Mouse (Mus musculus): ENCODE results near the gene Gm11214. TPM values are rescaled to one million over a fixed set of nuclear protein-coding genes. Genes with fewer than 3 reads are reported as not detected.

The Gm11214 gene
- polyA plus RNA-seq, 1 experiment from 2014 or later = not detected

DNA sequence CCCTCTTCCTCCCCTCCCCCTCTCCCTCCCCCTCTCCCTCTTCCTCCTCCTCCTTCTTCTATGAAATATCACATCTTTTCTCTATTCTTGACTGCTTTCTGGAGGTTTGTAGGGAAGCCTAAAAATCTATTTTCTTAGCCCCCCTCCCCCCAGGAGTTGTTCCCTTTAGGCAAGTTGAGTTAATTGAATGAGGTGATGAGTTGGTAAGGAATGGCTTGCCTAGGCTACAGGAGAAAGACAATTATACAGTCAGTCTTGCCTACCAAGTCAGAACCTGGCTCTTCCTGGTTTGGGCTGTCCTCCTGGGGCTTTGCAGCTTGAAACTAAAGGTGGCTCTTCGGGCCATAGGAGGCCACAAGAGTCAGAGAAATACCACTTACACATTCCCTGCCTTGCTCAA is 3.4 kb downstream of the Gm11214 start:
- Histone ChIP-seq H3K4me3 (replicated peaks) (no peak overlapping the region), H3K4me2 (no peak overlapping the region), H3K27ac (no peak overlapping the region), H3K9me3 (no peaks in the 10 kb centered on the region), H3K9ac (replicated peaks) (no peak overlapping the region), H3K4me1 (replicated peaks) (no peaks in the 10 kb centered on the region), H3K27me3 (no peaks in the 10 kb centered on the region), H3K36me3 (no peaks in the 10 kb centered on the region)
- no peak for ATAC-seq (ENCODE audit: insufficient number of reproducible peaks, insufficient read depth, low FRiP score, low TSS enrichment, low read depth)
- WGBS = 69% methylated on average over 1 of the region's 1 CpGs

DNA sequence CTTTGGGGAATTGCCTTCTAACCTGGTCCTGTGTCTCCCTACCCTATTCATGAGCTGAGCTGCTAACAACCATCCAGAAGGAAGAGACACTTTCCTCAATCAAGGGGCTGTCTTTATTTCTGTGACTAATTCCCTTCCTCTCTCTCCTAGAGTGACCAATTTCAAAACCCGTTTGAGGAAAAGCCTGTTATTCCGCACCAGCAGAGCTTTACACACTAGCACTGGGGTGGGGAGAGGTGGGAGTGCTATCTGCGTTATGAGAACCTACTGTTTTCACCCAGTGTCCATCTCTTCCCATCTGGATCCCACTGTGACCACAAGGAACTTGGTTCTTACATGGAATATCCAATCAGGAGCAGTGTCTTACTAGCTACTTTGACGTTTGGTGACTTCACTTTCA is 4.1 kb downstream of the Gm11214 start:
- no peaks in the 10 kb centered on the region for H3K27me3 ChIP-seq
- no peak overlapping the region for H3K9ac ChIP-seq (replicated peaks)
- H3K36me3 ChIP-seq = no peaks in the 10 kb centered on the region
- H3K4me2 ChIP-seq = no peak overlapping the region
- 47% methylated on average over 4 of the region's 4 CpGs for WGBS
- H3K4me1 ChIP-seq (replicated peaks) = no peaks in the 10 kb centered on the region
- no peak for ATAC-seq (ENCODE audit: insufficient number of reproducible peaks, insufficient read depth, low FRiP score, low TSS enrichment, low read depth)
- H3K4me3 ChIP-seq (replicated peaks) = no peak overlapping the region
- no peaks in the 10 kb centered on the region for H3K9me3 ChIP-seq
- H3K27ac ChIP-seq = no peak overlapping the region

DNA sequence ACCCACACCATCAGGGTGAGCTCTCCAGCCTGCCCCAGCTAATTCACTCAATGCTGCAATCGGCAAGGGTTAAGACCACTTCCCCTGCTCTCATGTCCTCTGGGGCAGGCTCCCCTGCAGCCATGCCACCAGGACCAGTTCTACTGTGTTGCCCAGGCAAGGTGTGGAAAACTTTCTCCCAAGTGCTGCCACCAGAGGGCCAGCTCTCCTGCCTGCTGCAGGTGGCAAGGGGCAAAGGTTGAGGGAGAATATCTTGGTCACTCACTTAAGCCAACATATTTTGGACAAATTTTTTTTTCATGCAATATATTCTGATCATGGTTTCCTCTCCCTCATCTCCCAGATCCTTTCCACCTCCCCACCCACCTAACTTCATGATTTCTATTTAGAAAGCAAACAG is 8.8 kb downstream of the Gm11214 start:
- Histone ChIP-seq H3K9ac (replicated peaks) (no peak overlapping the region), H3K27ac (no peak overlapping the region), H3K36me3 (no peaks in the 10 kb centered on the region), H3K4me3 (replicated peaks) (no peak overlapping the region), H3K9me3 (no peaks in the 10 kb centered on the region), H3K27me3 (no peaks in the 10 kb centered on the region), H3K4me2 (no peak overlapping the region), H3K4me1 (replicated peaks) (no peaks in the 10 kb centered on the region)
- 71% methylated on average over 1 of the region's 1 CpGs for WGBS
- no peak for ATAC-seq (ENCODE audit: insufficient number of reproducible peaks, insufficient read depth, low FRiP score, low TSS enrichment, low read depth)

DNA sequence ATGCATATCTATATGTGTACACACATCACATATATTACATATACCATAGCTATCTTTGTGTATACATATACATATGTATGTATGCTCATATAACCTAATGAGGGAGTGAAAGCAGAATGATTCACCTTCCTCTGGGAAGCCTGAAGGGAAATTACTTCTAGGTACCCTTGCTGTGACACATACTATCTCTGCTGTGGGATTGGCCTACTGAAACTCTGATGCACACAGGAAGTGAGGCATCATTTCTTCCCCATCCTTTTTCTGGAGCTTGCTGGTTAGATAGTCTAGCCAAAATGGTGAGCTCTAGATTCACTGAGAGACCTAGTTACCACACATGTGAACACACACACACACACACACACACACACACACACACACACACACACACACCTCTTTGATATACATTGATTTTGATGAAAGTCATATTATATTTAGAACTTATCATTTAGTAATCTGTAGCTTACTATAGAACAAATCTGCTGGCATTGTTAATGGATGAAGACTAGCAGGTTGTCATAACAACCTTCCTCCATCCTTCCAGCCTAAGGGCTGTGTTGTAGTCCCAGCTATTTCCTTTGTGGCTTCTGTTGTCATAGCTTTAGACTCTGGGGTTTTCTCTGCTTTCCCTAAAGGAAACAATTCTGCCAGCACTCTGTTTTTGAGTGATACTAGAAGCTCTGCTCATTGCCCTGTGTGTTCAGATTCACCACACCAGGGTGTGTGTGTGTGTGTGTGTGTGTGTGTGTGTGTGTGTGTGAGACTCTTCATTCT is 19.0 kb downstream of the Gm11214 start:
- H3K4me2 ChIP-seq = no peak overlapping the region
- H3K9ac ChIP-seq (replicated peaks) = no peak overlapping the region
- H3K4me3 ChIP-seq (replicated peaks) = no peak overlapping the region
- H3K27me3 ChIP-seq = no peaks in the 10 kb centered on the region
- no peaks in the 10 kb centered on the region for H3K36me3 ChIP-seq
- H3K4me1 ChIP-seq (replicated peaks) = no peaks in the 10 kb centered on the region
- H3K27ac ChIP-seq = no peak overlapping the region
- H3K9me3 ChIP-seq = no peaks in the 10 kb centered on the region
- no peak for ATAC-seq (ENCODE audit: insufficient number of reproducible peaks, insufficient read depth, low FRiP score, low TSS enrichment, low read depth)

DNA sequence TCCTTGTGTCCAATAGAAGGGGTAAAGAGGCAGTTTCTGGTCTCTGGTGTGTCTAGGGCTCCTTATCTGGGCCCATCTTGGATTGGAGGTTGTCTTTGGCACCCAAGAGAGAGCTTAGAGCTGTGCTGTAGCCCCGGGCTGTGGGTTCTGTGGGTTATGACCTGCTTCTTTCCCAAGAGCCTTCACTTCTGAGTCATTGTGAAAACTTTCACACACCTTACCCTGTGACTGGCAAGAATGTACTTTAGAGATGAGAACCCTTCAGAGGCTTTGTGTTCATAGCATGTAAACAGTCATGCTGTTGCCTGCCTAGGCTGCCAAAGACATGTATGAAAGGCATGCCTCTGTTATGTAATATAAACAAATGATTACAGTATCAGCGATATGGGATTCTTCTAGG is 23.3 kb downstream of the Gm11214 start:
- ATAC-seq (ENCODE audit: insufficient number of reproducible peaks, insufficient read depth, low FRiP score, low TSS enrichment, low read depth) = no peak
- no peak overlapping the region for H3K4me3 ChIP-seq (replicated peaks)
- no peak overlapping the region for H3K9ac ChIP-seq (replicated peaks)
- no peaks in the 10 kb centered on the region for H3K27me3 ChIP-seq
- no peak overlapping the region for H3K4me2 ChIP-seq
- H3K27ac ChIP-seq = no peak overlapping the region
- no peaks in the 10 kb centered on the region for H3K4me1 ChIP-seq (replicated peaks)
- no peaks in the 10 kb centered on the region for H3K36me3 ChIP-seq
- 86% methylated on average over 2 of the region's 2 CpGs for WGBS
- no peaks in the 10 kb centered on the region for H3K9me3 ChIP-seq

DNA sequence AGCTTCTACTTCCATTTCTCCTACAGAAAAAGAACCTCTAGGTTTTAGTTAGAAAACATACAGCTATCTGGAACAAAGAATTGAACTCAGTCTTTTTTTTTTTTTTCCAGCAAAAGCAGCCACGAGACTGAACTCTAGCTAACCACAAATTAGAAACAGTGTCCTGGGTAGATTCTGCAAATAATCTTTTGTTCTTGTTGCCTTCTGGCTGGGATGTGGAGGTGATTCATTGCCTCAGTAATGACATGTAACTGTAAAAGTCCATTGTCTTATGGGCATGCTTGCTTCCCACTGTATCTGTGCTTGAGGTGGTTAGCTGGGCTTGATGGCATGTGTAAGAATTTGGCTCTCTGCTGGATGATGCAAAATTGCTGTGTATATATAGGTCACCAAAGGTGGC is 24.6 kb downstream of the Gm11214 start:
- Histone ChIP-seq H3K4me1 (replicated peaks) (no peaks in the 10 kb centered on the region), H3K4me3 (replicated peaks) (no peak overlapping the region), H3K9me3 (no peaks in the 10 kb centered on the region), H3K27me3 (no peaks in the 10 kb centered on the region), H3K27ac (no peak overlapping the region), H3K4me2 (no peak overlapping the region), H3K9ac (replicated peaks) (no peak overlapping the region), H3K36me3 (no peaks in the 10 kb centered on the region)
- 33% methylated on average over 1 of the region's 1 CpGs for WGBS
- no peak for ATAC-seq (ENCODE audit: insufficient number of reproducible peaks, insufficient read depth, low FRiP score, low TSS enrichment, low read depth)

DNA sequence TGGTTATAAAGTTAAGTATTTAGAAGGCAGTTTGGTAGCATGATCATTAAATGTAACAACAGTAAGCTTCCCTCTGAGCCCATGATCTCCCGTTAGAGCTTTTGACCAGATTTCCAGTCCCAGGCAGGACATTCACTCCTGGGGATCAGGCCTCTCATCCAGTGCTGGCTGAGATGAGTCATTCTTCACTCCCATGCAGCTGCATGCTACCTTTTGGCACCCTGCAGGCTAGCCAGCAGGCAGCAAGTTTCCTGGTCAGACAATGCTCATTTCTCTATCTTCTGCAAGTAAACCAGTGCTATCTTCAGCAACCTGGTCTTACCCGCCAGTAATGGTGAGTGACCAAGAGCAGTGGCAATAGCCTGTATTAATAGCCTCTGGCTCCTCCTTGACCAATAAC is 30.0 kb downstream of the Gm11214 start:
- ATAC-seq (ENCODE audit: insufficient number of reproducible peaks, insufficient read depth, low FRiP score, low TSS enrichment, low read depth) = no peak
- Histone ChIP-seq H3K36me3 (no peaks in the 10 kb centered on the region), H3K9me3 (no peaks in the 10 kb centered on the region), H3K9ac (replicated peaks) (no peak overlapping the region), H3K4me2 (no peak overlapping the region), H3K4me3 (replicated peaks) (no peak overlapping the region), H3K4me1 (replicated peaks) (no peaks in the 10 kb centered on the region), H3K27ac (no peak overlapping the region), H3K27me3 (no peaks in the 10 kb centered on the region)
- 81% methylated on average over 2 of the region's 2 CpGs for WGBS

DNA sequence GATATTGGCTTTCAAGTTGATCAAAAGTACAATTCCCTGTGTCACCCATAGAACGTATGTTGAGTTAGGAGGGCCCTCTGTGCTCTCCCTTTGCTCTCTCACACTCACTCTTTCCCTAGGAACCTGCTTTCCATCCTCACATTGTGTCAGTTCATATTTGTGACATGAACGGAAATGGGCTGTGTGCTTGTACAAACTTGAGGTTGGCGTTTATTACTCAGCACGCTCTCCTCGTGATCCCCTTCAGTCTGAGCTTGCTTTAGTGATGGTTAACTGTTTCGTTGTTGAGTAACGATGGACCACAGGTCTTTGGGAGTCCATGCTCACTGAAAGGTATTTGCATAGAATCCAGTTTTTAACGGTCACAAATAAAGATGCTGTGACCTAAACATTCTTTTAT is 36.1 kb downstream of the Gm11214 start:
- WGBS = 79% methylated on average over 8 of the region's 8 CpGs
- Histone ChIP-seq H3K9ac (replicated peaks) (no peak overlapping the region), H3K27me3 (no peaks in the 10 kb centered on the region), H3K9me3 (no peaks in the 10 kb centered on the region), H3K4me2 (no peak overlapping the region), H3K4me3 (replicated peaks) (no peak overlapping the region), H3K27ac (no peak overlapping the region), H3K36me3 (no peaks in the 10 kb centered on the region), H3K4me1 (replicated peaks) (no peaks in the 10 kb centered on the region)
- ATAC-seq (ENCODE audit: insufficient number of reproducible peaks, insufficient read depth, low FRiP score, low TSS enrichment, low read depth) = no peak

DNA sequence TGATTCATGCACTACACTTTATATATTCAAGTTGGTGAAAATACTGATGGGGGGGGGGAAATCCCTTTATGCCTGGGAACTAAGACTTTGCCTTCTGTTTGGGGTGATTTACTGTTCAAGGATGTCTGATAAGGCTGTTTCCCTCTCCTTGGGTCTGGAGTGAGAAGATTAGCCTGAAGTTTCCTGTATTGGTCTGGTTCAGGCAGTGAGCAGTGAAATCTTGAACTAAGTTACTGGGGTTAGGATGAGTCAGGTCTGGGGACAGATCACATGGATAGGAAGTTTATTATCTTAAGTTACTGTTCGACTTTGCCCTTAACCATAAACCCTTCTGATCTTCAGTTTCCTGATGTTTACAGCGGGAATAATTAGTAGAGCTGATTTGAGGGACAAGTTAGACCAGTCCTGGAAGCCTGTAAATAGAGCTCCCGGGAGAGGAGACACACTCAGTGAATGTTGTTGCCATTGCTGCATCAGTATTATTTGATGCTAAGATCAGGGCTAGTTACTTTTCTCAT is 37.6 kb downstream of the Gm11214 start:
- ATAC-seq (ENCODE audit: insufficient number of reproducible peaks, insufficient read depth, low FRiP score, low TSS enrichment, low read depth) = no peak
- Histone ChIP-seq H3K4me1 (replicated peaks) (no peaks in the 10 kb centered on the region), H3K36me3 (no peaks in the 10 kb centered on the region), H3K9me3 (no peaks in the 10 kb centered on the region), H3K4me3 (replicated peaks) (no peak overlapping the region), H3K27me3 (no peaks in the 10 kb centered on the region), H3K9ac (replicated peaks) (no peak overlapping the region), H3K4me2 (no peak overlapping the region), H3K27ac (no peak overlapping the region)
- 49% methylated on average over 3 of the region's 3 CpGs for WGBS

DNA sequence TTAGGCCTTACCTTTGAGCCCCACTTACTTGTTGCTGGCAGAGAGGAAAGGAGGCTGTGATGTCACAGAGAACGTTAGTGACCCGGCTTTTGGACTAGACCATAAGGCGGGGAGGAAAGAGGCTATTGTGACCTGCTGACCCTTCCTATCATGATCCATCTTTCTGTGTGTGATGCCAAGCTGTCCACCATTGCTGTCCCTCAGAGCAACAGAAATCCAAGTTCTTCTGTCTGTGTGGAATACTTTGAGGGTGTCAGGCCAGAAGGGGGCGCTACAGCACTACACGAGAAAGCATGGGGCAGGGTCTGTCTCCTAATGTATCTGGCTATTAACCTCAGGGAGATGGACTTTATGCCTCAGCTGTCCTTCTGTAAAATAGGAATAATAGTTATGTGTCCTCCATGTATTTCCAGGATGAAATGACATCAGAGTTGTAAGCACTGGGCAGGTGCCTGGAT is 40.8 kb downstream of the Gm11214 start, which contains the start of gene Tex48:
Gene Tex48 (minus strand): TSS at position 51 of the 458 bp plus-strand sequence.
- Histone ChIP-seq H3K9ac (replicated peaks) (no peak within 1 kb of the TSS), H3K27ac (no peak within 1 kb of the TSS), H3K27me3 (no peaks in the 10 kb centered on the region), H3K4me3 (replicated peaks) (no peak within 1 kb of the TSS), H3K9me3 (no peaks in the 10 kb centered on the region), H3K36me3 (no peaks in the 10 kb centered on the region), H3K4me2 (no peak within 1 kb of the TSS), H3K4me1 (replicated peaks) (no peaks in the 10 kb centered on the region)
- ATAC-seq (ENCODE audit: insufficient number of reproducible peaks, insufficient read depth, low FRiP score, low TSS enrichment, low read depth) = no peak
- 53% methylated on average over 5 of the region's 5 CpGs for WGBS

DNA sequence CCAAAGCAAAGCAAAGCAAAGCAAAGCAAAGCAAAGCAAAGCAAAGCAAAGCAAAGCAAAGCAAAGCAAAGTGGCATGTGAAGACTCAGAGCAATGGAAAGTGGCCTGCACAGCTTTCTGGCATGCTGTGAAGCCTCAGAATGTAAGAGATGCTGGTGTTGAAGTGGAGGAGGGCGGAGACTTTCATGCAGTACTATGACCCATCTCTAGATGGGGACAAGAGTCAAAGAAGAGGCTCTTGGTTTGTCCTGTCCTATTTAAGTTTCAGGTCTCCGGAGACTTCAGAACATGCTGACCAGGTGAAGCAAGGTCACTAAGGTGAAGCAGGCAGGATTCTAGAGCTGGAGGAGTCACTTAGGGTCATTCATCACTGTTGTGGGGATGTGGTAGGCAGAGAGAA is 41.3 kb downstream of the Gm11214 start:
- ATAC-seq (ENCODE audit: insufficient number of reproducible peaks, insufficient read depth, low FRiP score, low TSS enrichment, low read depth) = no peak
- no peak overlapping the region for H3K4me2 ChIP-seq
- H3K9ac ChIP-seq (replicated peaks) = no peak overlapping the region
- no peaks in the 10 kb centered on the region for H3K4me1 ChIP-seq (replicated peaks)
- no peaks in the 10 kb centered on the region for H3K36me3 ChIP-seq
- no peaks in the 10 kb centered on the region for H3K27me3 ChIP-seq
- H3K27ac ChIP-seq = no peak overlapping the region
- H3K4me3 ChIP-seq (replicated peaks) = no peak overlapping the region
- 90% methylated on average over 2 of the region's 2 CpGs for WGBS
- H3K9me3 ChIP-seq = no peaks in the 10 kb centered on the region

Data from limb, embryonic 12.5 days (tissue).